Mouse (Mus musculus) adrenal gland, adult 2 months (tissue): ENCODE data around the gene Rasgef1a. TPM values are rescaled to one million over a fixed set of nuclear protein-coding genes. Genes with fewer than 3 reads are reported as not detected.

Experiments
- DNase-seq: peaks from one replicate; pipeline ENCODE4 v3.0.0; 2021
- microRNA-seq, 2 experiments: library from miRNA; unstranded; fragments of <30 nt; microRNA quantifications; one replicate each; pipeline ENCODE4 v1.2.0; 2021
- polyA plus RNA-seq: library from polyadenylated mRNA; depleted of rRNA; stranded (reverse); fragments of >200 nt; gene quantifications from 2 replicates; pipeline ENCODE4 v1.2.3, GENCODE M21; 2012; rRNA removed
- total RNA-seq, 2 experiments: library from RNA; stranded (reverse); gene quantifications; 2 replicates each; pipeline ENCODE4 v1.2.3; 2021

Rasgef1a gene
- total and polyA plus RNA-seq, 3 experiments: 0.07 to 0.31 (median 0.20) TPM

- DNase-seq: no peak
These were observed 123.2 kb downstream of the Rasgef1a start for GRCm38 (mm10) chr6:118134461-118134860.

GRCm38 (mm10) chr6:118137148-118137547 lies 125.9 kb downstream of the Rasgef1a start:
- DNase-seq: no peak

- peak; percentile 98 for DNase-seq
These were observed 127.8 kb downstream of the Rasgef1a start, which contains the start of gene Csgalnact2 for GRCm38 (mm10) chr6:118138731-118139709. TSS of gene Csgalnact2 (minus strand) at chr6:118139140.

GRCm38 (mm10) chr6:118140961-118141360 lies 129.7 kb downstream of the Rasgef1a start:
- DNase-seq: no peak

Small RNAs within 50 kb of the gene (microRNA-seq; reads per million reads assigned to microRNA genes)
- 0 to 0.66 reads per million in 2 experiments for gene Mir7044

Other genes with a start within 250 kb of the Rasgef1a start
- gene Zfp637, start 170.3 kb upstream of the Rasgef1a start, total RNA-seq: 10 to 100 TPM; 30.8 to 38.1 TPM
- 13.1 and 18.3 TPM in 2 replicates for gene Zfp637, start 170.3 kb upstream of the Rasgef1a start, polyA plus RNA-seq
- 1 to 10 TPM; 1.8 to 3.1 TPM for gene Zfp239, start 149.3 kb upstream of the Rasgef1a start, total RNA-seq
- gene Zfp239, start 149.3 kb upstream of the Rasgef1a start, polyA plus RNA-seq: 0.61 and 0.83 TPM in 2 replicates
- gene Hnrnpf, start 111.1 kb upstream of the Rasgef1a start, total RNA-seq: 100 to 1,000 TPM; 299 to 305 TPM
- 30.0 and 43.5 TPM in 2 replicates for gene Hnrnpf, start 111.1 kb upstream of the Rasgef1a start, polyA plus RNA-seq
- gene Fxyd4, start 73.7 kb upstream of the Rasgef1a start, total RNA-seq: not detected
- not detected in 2 replicates for gene Fxyd4, start 73.7 kb upstream of the Rasgef1a start, polyA plus RNA-seq
- 10 to 100 TPM; 15.3 to 23.6 TPM for gene Csgalnact2, start 127.7 kb downstream of the Rasgef1a start, total RNA-seq
- gene Csgalnact2, start 127.7 kb downstream of the Rasgef1a start, polyA plus RNA-seq: 0.86 and 0.95 TPM in 2 replicates
- gene Ret, start 186.3 kb downstream of the Rasgef1a start, total RNA-seq: 1 to 10 TPM; 2.3 to 4.0 TPM
- gene Ret, start 186.3 kb downstream of the Rasgef1a start, polyA plus RNA-seq: 1.8 and 2.3 TPM in 2 replicates